Mouse (Mus musculus) MEL (cell line): ENCODE measurements around the gene Rgs8. TPM values are rescaled to one million over a fixed set of nuclear protein-coding genes. Genes with fewer than 3 reads are reported as not detected.

Source experiments
- DNase-seq: peaks from one replicate; pipeline ENCODE4 v3.0.0; 2011; ENCODE audit warnings: low read depth, low spot score
- H3K27ac ChIP-seq: 2 replicates; pipeline ENCODE4 v1.5.1; 2012; ENCODE audit warnings: low read depth, mild to moderate bottlenecking, control low read depth, low read length, moderate library complexity; ENCODE audit not compliant: control insufficient read depth
- H3K27me3 ChIP-seq, 2 experiments: fragments of 150-350 bp in 1 of 2; sonication (generic) in 1 of 2; 2 replicates each; pipeline ENCODE4 v1.6.1; 2012; ENCODE audit warnings: low read length in 2 of 2, mild to moderate bottlenecking in 2 of 2, improper control_type of control experiment in 1 of 2, moderate library complexity in 1 of 2; ENCODE audit not compliant: insufficient read depth in 2 of 2, control insufficient read depth in 1 of 2
- H3K36me3 ChIP-seq, 2 experiments: 2 replicates each; pipeline ENCODE4 v1.6.1; 2012 to 2014; ENCODE audit warnings: low read length in 2 of 2, improper control_type of control experiment in 1 of 2, inconsistent platforms in 1 of 2, mild to moderate bottlenecking in 1 of 2; ENCODE audit not compliant: insufficient read depth in 2 of 2, control insufficient read depth in 1 of 2
- H3K4me1 ChIP-seq, 2 experiments: fragments of 150-350 bp in 1 of 2; sonication (generic) in 1 of 2; 2 replicates each; pipeline ENCODE4 v1.6.1; 2012; ENCODE audit warnings: low read length in 2 of 2, improper control_type of control experiment in 1 of 2, mild to moderate bottlenecking in 1 of 2; ENCODE audit not compliant: insufficient read depth in 2 of 2, control insufficient read depth in 1 of 2
- H3K4me3 ChIP-seq, 2 experiments: fragments of 150-350 bp in 1 of 2; sonication (generic) in 1 of 2; 2 replicates each; pipeline ENCODE4 v1.5.1; 2012; ENCODE audit warnings: low read depth in 2 of 2, low read length in 2 of 2, mild to moderate bottlenecking in 2 of 2, moderate library complexity in 2 of 2, control low read depth in 1 of 2, improper control_type of control experiment in 1 of 2; ENCODE audit not compliant: control insufficient read depth in 1 of 2, insufficient read depth in 1 of 2
- H3K79me2 ChIP-seq: 2 replicates; pipeline ENCODE4 v1.6.1; 2012; ENCODE audit warnings: mild to moderate bottlenecking, low read length, moderate library complexity; ENCODE audit not compliant: control insufficient read depth, poor library complexity, insufficient read depth
- H3K9ac ChIP-seq: 2 replicates; pipeline ENCODE4 v1.6.1; 2012; ENCODE audit warnings: low read depth, mild to moderate bottlenecking, control low read depth, low read length, moderate library complexity; ENCODE audit not compliant: control insufficient read depth, poor library complexity, severe bottlenecking
- H3K9me3 ChIP-seq: fragments of 150-350 bp; sonication (generic); replicated peaks from 2 replicates; pipeline ENCODE4 v1.6.1; 2012; ENCODE audit warnings: mild to moderate bottlenecking, low read length, improper control_type of control experiment, moderate library complexity; ENCODE audit not compliant: insufficient read depth
- E2F4 ChIP-seq: IDR thresholded peaks from 2 replicates; pipeline ENCODE4 v1.6.1; 2011; ENCODE audit warnings: low read depth, low read length, improper control_type of control experiment, borderline replicate concordance
- ETS1 ChIP-seq: IDR thresholded peaks from 2 replicates; pipeline ENCODE4 v1.6.1; 2012; ENCODE audit warnings: low read depth, mild to moderate bottlenecking, inconsistent platforms, low read length, improper control_type of control experiment, moderate library complexity
- JUND ChIP-seq: IDR thresholded peaks from 2 replicates; pipeline ENCODE4 v1.6.1; 2011; ENCODE audit warnings: low read depth, mild to moderate bottlenecking, improper control_type of control experiment, low read length
- MAZ ChIP-seq: IDR thresholded peaks from 2 replicates; pipeline ENCODE4 v1.6.1; 2012; ENCODE audit warnings: low read depth, mild to moderate bottlenecking, inconsistent platforms, low read length, improper control_type of control experiment
- MXI1 ChIP-seq: IDR thresholded peaks from 2 replicates; pipeline ENCODE4 v1.6.1; 2011; ENCODE audit warnings: mild to moderate bottlenecking, low read depth, low read length, improper control_type of control experiment
- MYB ChIP-seq: IDR thresholded peaks from 2 replicates; pipeline ENCODE4 v1.6.1; 2011; ENCODE audit warnings: mild to moderate bottlenecking, low read depth, low read length, improper control_type of control experiment
- NRF1 ChIP-seq: IDR thresholded peaks from 2 replicates; pipeline ENCODE4 v1.6.1; 2014; ENCODE audit warnings: low read depth, mild to moderate bottlenecking, inconsistent platforms, low read length, improper control_type of control experiment, moderate library complexity; ENCODE audit not compliant: poor library complexity, insufficient read depth, severe bottlenecking
- POLR2A ChIP-seq, 2 experiments: IDR thresholded peaks; 2 replicates each; pipeline ENCODE4 v1.6.1; 2011 to 2012; ENCODE audit warnings: low read length in 2 of 2, mild to moderate bottlenecking in 2 of 2, control low read depth in 1 of 2, improper control_type of control experiment in 1 of 2, low read depth in 1 of 2, moderate library complexity in 1 of 2; ENCODE audit not compliant: control insufficient read depth in 1 of 2, insufficient read depth in 1 of 2, poor library complexity in 1 of 2
- POLR2AphosphoS2 ChIP-seq: IDR thresholded peaks from 2 replicates; pipeline ENCODE4 v1.6.1; 2011; ENCODE audit warnings: low read length, improper control_type of control experiment
- RAD21 ChIP-seq: IDR thresholded peaks from 2 replicates; pipeline ENCODE4 v1.6.1; 2011; ENCODE audit warnings: mild to moderate bottlenecking, low read depth, low read length, improper control_type of control experiment
- RCOR1 ChIP-seq: IDR thresholded peaks from 2 replicates; pipeline ENCODE4 v1.6.1; 2012; ENCODE audit warnings: low read depth, mild to moderate bottlenecking, inconsistent platforms, low read length, improper control_type of control experiment
- TCF12 ChIP-seq: IDR thresholded peaks from 2 replicates; pipeline ENCODE4 v1.6.1; 2014; ENCODE audit warnings: low read depth, mild to moderate bottlenecking, inconsistent platforms, low read length, improper control_type of control experiment, moderate library complexity
- UBTF ChIP-seq: IDR thresholded peaks from 2 replicates; pipeline ENCODE4 v1.6.1; 2012; ENCODE audit warnings: low read depth, mild to moderate bottlenecking, inconsistent platforms, low read length, improper control_type of control experiment, moderate library complexity, borderline replicate concordance; ENCODE audit not compliant: insufficient read depth
- USF1 ChIP-seq: IDR thresholded peaks from 2 replicates; pipeline ENCODE4 v1.6.1; 2014; ENCODE audit warnings: low read depth, mild to moderate bottlenecking, inconsistent platforms, low read length, improper control_type of control experiment, moderate library complexity
- ZC3H11A ChIP-seq: IDR thresholded peaks from 2 replicates; pipeline ENCODE4 v1.6.1; 2012; ENCODE audit warnings: low read depth, mild to moderate bottlenecking, inconsistent platforms, low read length, improper control_type of control experiment
- ZKSCAN1 ChIP-seq: IDR thresholded peaks from 2 replicates; pipeline ENCODE4 v1.6.1; 2012; ENCODE audit warnings: low read depth, mild to moderate bottlenecking, inconsistent platforms, low read length, improper control_type of control experiment, moderate library complexity
- ZMIZ1 ChIP-seq: IDR thresholded peaks from 2 replicates; pipeline ENCODE4 v1.6.1; 2012; ENCODE audit warnings: low read depth, mild to moderate bottlenecking, inconsistent platforms, low read length, improper control_type of control experiment, moderate library complexity
- polyA plus RNA-seq, 2 experiments: library from polyadenylated mRNA; stranded (reverse) in 1 of 2; unstranded in 1 of 2; fragments of >175 nt in 1 of 2; fragments of >200 nt in 1 of 2; gene quantifications; 2 replicates each; pipeline versions ENCODE4 v1.2.1 to v1.2.4; 2012; ENCODE audit warnings: low replicate concordance in 2 of 2, low read depth in 1 of 2; ENCODE audit not compliant: insufficient read length in 2 of 2, insufficient read depth in 1 of 2, missing spikeins in 1 of 2
- total RNA-seq: library from RNA; depleted of rRNA; stranded (reverse); fragments of 300-350 nt; gene quantifications from 2 replicates; pipeline ENCODE4 v1.2.3, GENCODE M21; 2012

The Rgs8 gene
- total and polyA plus RNA-seq, 3 experiments: not detected

GRCm38 (mm10) chr1:153635521-153635920 is 17.3 kb upstream of the Rgs8 start:
- H3K27ac ChIP-seq: no peak overlapping the region
- no peaks in the 10 kb centered on the region for H3K9me3 ChIP-seq
- no peak for TF ChIP-seq JUND
- TF ChIP-seq USF1: no peak
- no peak for TF ChIP-seq E2F4
- no peak for TF ChIP-seq ZKSCAN1
- no peak for TF ChIP-seq TCF12
- TF ChIP-seq RAD21: no peak
- no peak for TF ChIP-seq MYB
- TF ChIP-seq ZC3H11A: no peak
- no peak for TF ChIP-seq ETS1
- TF ChIP-seq RCOR1: no peak
- TF ChIP-seq POLR2A (IDR thresholded peaks at IDR 0.05; ENCODE audit: control insufficient read depth in 1 of 2, insufficient read depth in 1 of 2, low read depth in 1 of 2, low read length in 2 of 2, poor library complexity in 1 of 2): no peak
- no peak for TF ChIP-seq MXI1
- H3K27me3 ChIP-seq: no peaks in the 10 kb centered on the region
- no peak overlapping the region for H3K9ac ChIP-seq
- H3K36me3 ChIP-seq: no peaks in the 10 kb centered on the region
- no peak for DNase-seq
- H3K79me2 ChIP-seq: no peaks in the 10 kb centered on the region
- no peak overlapping the region for H3K4me3 ChIP-seq
- H3K4me1 ChIP-seq: no peaks in the 10 kb centered on the region

DNA sequence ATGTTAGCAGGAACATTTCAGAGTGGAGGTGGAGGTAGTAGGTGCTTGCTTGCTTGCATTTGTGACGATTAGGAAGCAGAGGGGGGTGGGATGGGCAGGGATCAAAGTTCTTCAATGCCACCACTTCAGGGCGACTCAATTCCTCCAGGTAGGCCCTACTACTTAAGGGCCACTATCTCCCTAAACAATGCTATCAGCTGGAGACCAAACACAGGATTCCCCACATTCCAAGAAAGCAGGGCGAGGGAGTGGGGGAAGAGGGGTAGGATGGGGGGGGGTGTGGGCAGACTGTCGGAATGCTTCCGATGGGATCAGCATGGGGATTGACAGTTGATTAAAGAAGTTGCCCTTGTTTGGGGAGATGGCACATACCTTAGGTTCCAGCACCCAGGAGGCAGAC is 16.0 kb upstream of the Rgs8 start:
- no peaks in the 10 kb centered on the region for H3K4me1 ChIP-seq
- no peak overlapping the region for H3K27ac ChIP-seq
- no peaks in the 10 kb centered on the region for H3K27me3 ChIP-seq
- no peak overlapping the region for H3K4me3 ChIP-seq
- H3K79me2 ChIP-seq: no peaks in the 10 kb centered on the region
- TF ChIP-seq NRF1 (no peak), POLR2AphosphoS2 (no peak), JUND (no peak), MAZ (no peak), UBTF (no peak), ZMIZ1 (no peak), MXI1 (no peak), USF1 (no peak)
- TF ChIP-seq, all 39 proteins: peak for 0
- no peak for DNase-seq
- Histone ChIP-seq H3K9me3 (no peaks in the 10 kb centered on the region), H3K9ac (no peak overlapping the region), H3K36me3 (no peaks in the 10 kb centered on the region)
